Mouse (Mus musculus) stomach, embryonic 16.5 days (tissue): Measurements from ENCODE around the gene Fam3c. TPM values are rescaled to one million over a fixed set of nuclear protein-coding genes. Genes with fewer than 3 reads are reported as not detected.
A peak's percentile ranks its signal among the peaks of the same experiment; 100 is the strongest.

Source experiments
- ATAC-seq: fragments of 200-750 bp; cut with Nextera tagmentation; 2 replicates; pipeline ENCODE4 v1.8.0; 2017; ENCODE audit warnings: moderate number of reproducible peaks, moderate TSS enrichment; ENCODE audit not compliant: insufficient read depth, low FRiP score
- H3K27ac ChIP-seq: fragments of 300-500 bp; sonication (generic); 2 replicates; pipeline ENCODE4 v1.5.1; 2014; ENCODE audit warnings: low read length
- H3K27me3 ChIP-seq: fragments of 300-500 bp; sonication (generic); 2 replicates; pipeline ENCODE4 v1.6.1; 2014; ENCODE audit warnings: low read length, control low read depth, mixed read lengths; ENCODE audit not compliant: control insufficient read depth, insufficient read depth
- H3K36me3 ChIP-seq: fragments of 300-500 bp; sonication (generic); 2 replicates; pipeline ENCODE4 v1.6.1; 2014; ENCODE audit warnings: low read length; ENCODE audit not compliant: control insufficient read depth, insufficient read depth
- H3K4me1 ChIP-seq: fragments of 300-500 bp; sonication (generic); 2 replicates; pipeline ENCODE4 v1.6.1; 2014; ENCODE audit warnings: low read length, control low read depth, mixed read lengths; ENCODE audit not compliant: control insufficient read depth, insufficient read depth
- H3K4me2 ChIP-seq: fragments of 300-500 bp; sonication (generic); 2 replicates; pipeline ENCODE4 v1.6.1; 2014; ENCODE audit warnings: low read depth, low read length, mixed read lengths
- H3K4me3 ChIP-seq: fragments of 300-500 bp; sonication (generic); replicated peaks from 2 replicates; pipeline ENCODE4 v1.5.1; 2014; ENCODE audit warnings: mild to moderate bottlenecking, low read length
- H3K9ac ChIP-seq: fragments of 300-500 bp; sonication (generic); 2 replicates; pipeline ENCODE4 v1.6.1; 2014; ENCODE audit warnings: low read length
- H3K9me3 ChIP-seq: fragments of 300-500 bp; sonication (generic); replicated peaks from 2 replicates; pipeline ENCODE4 v1.6.1; 2016; ENCODE audit warnings: low read length, control low read depth; ENCODE audit not compliant: control insufficient read depth
- WGBS: fragments of 180-500 bp; shearing (Covaris S2); extraction: QIAGEN DNeasy Blood & Tissue Kit; methylation state at CpG from one replicate; pipeline ENCODE4 v1.1.7; 2014; 5-methylcytosine and 5-hydroxymethylcytosine counted together
- polyA plus RNA-seq: library from polyadenylated mRNA; unstranded; fragments of >200 nt; fragmentation: Nextera tagmentation; extraction: Ambion mirVana; gene quantifications from 2 replicates; pipeline ENCODE4 v1.2.1, GENCODE M21; 2015

Gene Fam3c
- polyA plus RNA-seq, result 82.2 and 90.1 TPM in 2 replicates

GRCm38 (mm10) chr6:22356086-22356507 is at the start of gene Fam3c:
Gene Fam3c, minus strand, starts transcription at chr6:22356243.
- peak within 1 kb of the TSS; percentile 92 for H3K9ac ChIP-seq
- H3K36me3 ChIP-seq, result no peaks in the 10 kb centered on the region
- peak within 1 kb of the TSS; percentile 85 for H3K27ac ChIP-seq
- no peaks in the 10 kb centered on the region for H3K27me3 ChIP-seq
- peak; percentile 97 for ATAC-seq
- H3K4me1 ChIP-seq, result peaks cover 10% of the 10 kb centered on the region
- H3K9me3 ChIP-seq, result 0 out of 2 replicates have a peak, but pooled peaks cover 3% of the 10 kb centered on the region
- 0% methylated on average over 38 of the region's 38 CpGs for WGBS
- peak within 1 kb of the TSS; percentile 87 for H3K4me3 ChIP-seq
- peak within 1 kb of the TSS; percentile 62 for H3K4me2 ChIP-seq

DNA sequence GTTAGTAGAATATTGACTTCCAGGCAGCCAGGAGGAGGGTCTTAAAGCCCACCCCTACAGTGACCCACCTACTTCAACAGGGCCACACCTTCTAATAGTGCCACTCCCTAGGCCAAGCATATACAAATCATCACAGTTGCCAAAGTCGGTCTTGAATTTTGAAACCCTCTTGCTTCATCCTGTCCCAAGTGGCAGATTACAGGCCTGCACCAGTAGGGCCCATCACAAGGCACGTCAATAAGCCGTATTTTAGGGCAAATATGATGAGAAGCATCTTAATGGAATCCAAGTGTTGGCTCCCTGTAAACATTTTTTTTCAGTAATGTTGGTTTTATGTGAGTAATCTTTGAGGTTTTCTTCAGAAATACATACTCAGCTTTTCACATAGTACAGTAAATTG is 49.0 kb upstream of the Fam3c start:
- Histone ChIP-seq H3K9me3 (no peaks in the 10 kb centered on the region), H3K4me3 (no peak overlapping the region), H3K4me1 (no peaks in the 10 kb centered on the region), H3K27ac (no peak overlapping the region), H3K36me3 (no peaks in the 10 kb centered on the region), H3K9ac (no peak overlapping the region), H3K27me3 (no peaks in the 10 kb centered on the region), H3K4me2 (no peak overlapping the region)
- 75% methylated on average over 3 of the region's 3 CpGs for WGBS
- no peak for ATAC-seq

- Histone ChIP-seq H3K4me2 (no peak overlapping the region), H3K9ac (no peak overlapping the region), H3K4me3 (no peak overlapping the region), H3K27me3 (no peaks in the 10 kb centered on the region), H3K27ac (no peak overlapping the region), H3K36me3 (no peaks in the 10 kb centered on the region), H3K4me1 (no peaks in the 10 kb centered on the region), H3K9me3 (no peaks in the 10 kb centered on the region)
- no peak for ATAC-seq
- WGBS, result 60% methylated on average over 5 of the region's 5 CpGs
These were observed 47.7 kb upstream of the Fam3c start for GRCm38 (mm10) chr6:22403736-22404135.

DNA sequence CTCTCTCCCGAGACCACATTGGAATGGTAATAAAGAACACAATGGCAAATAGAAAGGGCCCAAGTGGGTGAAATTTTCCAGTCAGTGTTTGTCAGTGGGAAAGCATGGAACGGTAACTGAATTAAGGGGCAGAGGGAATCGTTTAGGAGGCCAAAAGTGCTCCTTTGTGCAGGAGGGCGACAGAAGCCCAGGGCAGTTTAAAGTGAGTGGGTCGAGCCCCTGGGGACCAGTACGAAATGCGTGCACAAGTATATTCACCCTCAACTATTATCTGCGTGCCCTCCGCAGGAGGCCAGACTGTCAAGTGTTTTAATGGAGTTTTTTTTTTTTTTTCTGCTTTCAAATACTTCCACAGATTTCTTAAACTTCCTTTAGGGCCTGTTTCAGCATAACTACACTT is 47.3 kb upstream of the Fam3c start:
- Histone ChIP-seq H3K4me1 (no peaks in the 10 kb centered on the region), H3K27me3 (no peaks in the 10 kb centered on the region), H3K27ac (no peak overlapping the region), H3K4me3 (no peak overlapping the region), H3K9ac (no peak overlapping the region), H3K4me2 (no peak overlapping the region), H3K9me3 (no peaks in the 10 kb centered on the region), H3K36me3 (no peaks in the 10 kb centered on the region)
- 76% methylated on average over 9 of the region's 9 CpGs for WGBS
- ATAC-seq, result no peak

- WGBS, result 75% methylated on average over 13 of the region's 13 CpGs
- Histone ChIP-seq H3K4me2 (no peak overlapping the region), H3K27ac (no peak overlapping the region), H3K4me3 (no peak overlapping the region), H3K9ac (no peak overlapping the region), H3K9me3 (no peaks in the 10 kb centered on the region), H3K27me3 (no peaks in the 10 kb centered on the region), H3K4me1 (no peaks in the 10 kb centered on the region), H3K36me3 (no peaks in the 10 kb centered on the region)
- ATAC-seq, result no peak
These were observed 46.6 kb upstream of the Fam3c start for GRCm38 (mm10) chr6:22402548-22403164.

GRCm38 (mm10) chr6:22402037-22402436 is 46.0 kb upstream of the Fam3c start:
- WGBS, result 76% methylated on average over 5 of the region's 5 CpGs
- H3K9me3 ChIP-seq, result no peaks in the 10 kb centered on the region
- ATAC-seq, result no peak
- H3K4me2 ChIP-seq, result no peak overlapping the region
- no peak overlapping the region for H3K27ac ChIP-seq
- no peak overlapping the region for H3K9ac ChIP-seq
- H3K36me3 ChIP-seq, result no peaks in the 10 kb centered on the region
- no peaks in the 10 kb centered on the region for H3K27me3 ChIP-seq
- no peak overlapping the region for H3K4me3 ChIP-seq
- no peaks in the 10 kb centered on the region for H3K4me1 ChIP-seq

GRCm38 (mm10) chr6:22398079-22398774 is 42.2 kb upstream of the Fam3c start:
- Histone ChIP-seq H3K36me3 (no peaks in the 10 kb centered on the region), H3K4me1 (no peaks in the 10 kb centered on the region), H3K9ac (no peak overlapping the region), H3K27ac (no peak overlapping the region), H3K4me2 (no peak overlapping the region), H3K27me3 (no peaks in the 10 kb centered on the region), H3K9me3 (no peaks in the 10 kb centered on the region), H3K4me3 (no peak overlapping the region)
- no peak for ATAC-seq
- 80% methylated on average over 7 of the region's 7 CpGs for WGBS

- ATAC-seq, result no peak
- H3K36me3 ChIP-seq, result no peaks in the 10 kb centered on the region
- no peak overlapping the region for H3K4me2 ChIP-seq
- H3K27me3 ChIP-seq, result no peaks in the 10 kb centered on the region
- WGBS, result 29% methylated on average over 3 of the region's 3 CpGs
- no peak overlapping the region for H3K9ac ChIP-seq
- H3K9me3 ChIP-seq, result no peaks in the 10 kb centered on the region
- H3K4me3 ChIP-seq, result no peak overlapping the region
- no peak overlapping the region for H3K27ac ChIP-seq
- no peaks in the 10 kb centered on the region for H3K4me1 ChIP-seq
These were observed 39.2 kb upstream of the Fam3c start for GRCm38 (mm10) chr6:22395207-22395606.

DNA sequence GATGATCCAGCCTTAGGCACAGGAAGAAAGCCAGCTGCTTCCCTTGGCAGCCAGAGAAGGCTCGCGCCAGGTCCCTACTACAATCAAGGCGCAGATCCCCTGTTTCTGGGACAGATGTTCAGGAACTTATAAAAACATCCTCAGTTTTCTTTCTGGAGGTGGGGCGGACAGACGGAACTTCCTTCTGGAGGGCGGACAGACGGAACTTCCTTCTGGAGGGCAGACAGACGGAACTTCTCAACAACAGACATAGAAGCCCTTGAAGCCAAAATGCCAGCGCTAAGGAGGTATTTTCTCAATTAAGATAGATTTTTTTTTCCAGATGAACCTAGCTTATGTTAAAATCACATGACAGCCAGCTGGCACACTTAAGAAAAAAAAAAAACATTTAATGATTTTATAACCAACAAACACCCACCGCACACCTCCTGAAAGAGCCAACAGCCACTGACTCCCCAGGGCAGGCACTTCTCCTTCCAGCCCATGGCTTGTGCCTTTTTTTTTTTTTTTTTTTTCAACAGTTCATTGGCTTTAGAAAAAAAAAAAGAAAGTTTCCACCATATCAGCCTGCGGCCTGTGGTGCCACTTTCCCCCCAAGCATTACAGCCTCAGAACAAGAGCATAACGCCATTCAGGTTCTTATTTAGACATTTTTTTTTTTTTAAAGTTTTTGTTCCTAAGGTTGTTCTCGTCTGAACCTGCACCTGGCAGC is 34.8 kb upstream of the Fam3c start:
- Histone ChIP-seq H3K27ac (no peak overlapping the region), H3K4me1 (no peaks in the 10 kb centered on the region), H3K36me3 (no peaks in the 10 kb centered on the region), H3K4me3 (no peak overlapping the region), H3K4me2 (no peak overlapping the region), H3K9me3 (no peaks in the 10 kb centered on the region), H3K9ac (no peak overlapping the region), H3K27me3 (no peaks in the 10 kb centered on the region)
- ATAC-seq, result no peak
- 62% methylated on average over 13 of the region's 13 CpGs for WGBS
